Mouse (Mus musculus) CH12.LX (cell line): ENCODE measurements at regions not wholly inside any gene's neighbourhood (a gene's known extent, or its start where the extent isn't known, plus 50 kb on each side); places are given as distances from the start of the nearest gene placed in this dataset.

Source experiments
- DNase-seq: peaks from one replicate; pipeline ENCODE4 v3.0.0-alpha.2; 2013; ENCODE audit errors: extremely low read depth
- H3K27ac ChIP-seq: 2 replicates; pipeline ENCODE4 v1.5.1; 2012; ENCODE audit warnings: low read depth, mild to moderate bottlenecking, control low read depth, moderate library complexity; ENCODE audit not compliant: insufficient read depth
- H3K27me3 ChIP-seq: replicated peaks from 2 replicates; pipeline ENCODE3; 2012; ENCODE audit warnings: inconsistent platforms
- H3K36me3 ChIP-seq, 2 experiments: replicated peaks in 1 of 2; 2 replicates each; pipeline versions ENCODE3 to v1.6.1; 2012; ENCODE audit warnings: inconsistent platforms in 1 of 2, low read length in 1 of 2, mild to moderate bottlenecking in 1 of 2, mixed read lengths in 1 of 2, moderate library complexity in 1 of 2; ENCODE audit not compliant: control insufficient read depth in 1 of 2, insufficient read depth in 1 of 2
- H3K4me1 ChIP-seq, 2 experiments: 2 replicates each; pipeline ENCODE4 v1.6.1; 2012; ENCODE audit warnings: inconsistent platforms in 1 of 2, moderate library complexity in 1 of 2; ENCODE audit not compliant: insufficient read depth in 2 of 2, control insufficient read depth in 1 of 2
- H3K4me2 ChIP-seq: 2 replicates; pipeline ENCODE4 v1.6.1; 2012; ENCODE audit warnings: low read depth, mild to moderate bottlenecking, control low read depth; ENCODE audit not compliant: poor library complexity, insufficient read depth, severe bottlenecking
- H3K4me3 ChIP-seq, 3 experiments: fragments of 150-350 bp in 1 of 3; sonication (generic) in 1 of 3; replicated peaks in 1 of 3; 2 replicates each; pipeline versions ENCODE3 to v1.5.1; 2011 to 2012; ENCODE audit warnings: low read depth in 2 of 3, low read length in 2 of 3, mild to moderate bottlenecking in 2 of 3, moderate library complexity in 2 of 3, control low read depth in 1 of 3, improper control_type of control experiment in 1 of 3, inconsistent platforms in 1 of 3, mixed read lengths in 1 of 3; ENCODE audit not compliant: poor library complexity in 1 of 3
- H3K79me2 ChIP-seq: replicated peaks from 2 replicates; pipeline ENCODE4 v1.6.1; 2012; ENCODE audit warnings: mild to moderate bottlenecking, moderate library complexity; ENCODE audit not compliant: control insufficient read depth, poor library complexity, insufficient read depth, severe bottlenecking; ENCODE audit errors: extremely low read depth
- H3K9ac ChIP-seq: 2 replicates; pipeline ENCODE4 v1.6.1; 2012; ENCODE audit warnings: low read depth, mild to moderate bottlenecking, control low read depth, moderate library complexity; ENCODE audit not compliant: insufficient read depth
- H3K9me3 ChIP-seq: replicated peaks from 2 replicates; pipeline ENCODE3; 2012; ENCODE audit warnings: low read length, inconsistent platforms, mixed read lengths
- BHLHE40 ChIP-seq: IDR thresholded peaks from 2 replicates; pipeline ENCODE4 v1.6.1; 2011; ENCODE audit warnings: mild to moderate bottlenecking, low read depth, low read length, improper control_type of control experiment
- CTCF ChIP-seq, 2 experiments: IDR thresholded peaks in 1 of 2; conservative IDR thresholded peaks in 1 of 2; 2 replicates each; pipeline ENCODE4 v1.5.1; 2011 to 2012; ENCODE audit warnings: low read depth in 2 of 2, low read length in 2 of 2, improper control_type of control experiment in 1 of 2, inconsistent platforms in 1 of 2, mild to moderate bottlenecking in 1 of 2, moderate library complexity in 1 of 2
- E2F4 ChIP-seq: IDR thresholded peaks from 2 replicates; pipeline ENCODE4 v1.6.1; 2011; ENCODE audit warnings: low read depth, low read length, improper control_type of control experiment; ENCODE audit not compliant: insufficient replicate concordance
- ELF1 ChIP-seq: IDR thresholded peaks from 2 replicates; pipeline ENCODE4 v1.6.1; 2014; ENCODE audit warnings: low read depth, mild to moderate bottlenecking, inconsistent platforms, low read length, improper control_type of control experiment
- EP300 ChIP-seq: IDR thresholded peaks from 2 replicates; pipeline ENCODE4 v1.6.1; 2011; ENCODE audit warnings: low read length, improper control_type of control experiment
- HCFC1 ChIP-seq: IDR thresholded peaks from 2 replicates; pipeline ENCODE4 v1.6.1; 2012; ENCODE audit warnings: low read depth, mild to moderate bottlenecking, inconsistent platforms, low read length, improper control_type of control experiment
- IRF4 ChIP-seq: IDR thresholded peaks from 2 replicates; pipeline ENCODE4 v1.6.1; 2014; ENCODE audit warnings: low read depth, mild to moderate bottlenecking, inconsistent platforms, low read length, improper control_type of control experiment
- JUND ChIP-seq: conservative IDR thresholded peaks from 2 replicates; pipeline ENCODE4 v1.6.1; 2011; ENCODE audit warnings: low read depth, low read length, improper control_type of control experiment
- MAX ChIP-seq: IDR thresholded peaks from 2 replicates; pipeline ENCODE4 v1.6.1; 2011; ENCODE audit warnings: low read length, improper control_type of control experiment
- MAZ ChIP-seq: IDR thresholded peaks from 2 replicates; pipeline ENCODE4 v1.6.1; 2012; ENCODE audit warnings: low read depth, mild to moderate bottlenecking, inconsistent platforms, low read length, improper control_type of control experiment, moderate library complexity
- MYC ChIP-seq: IDR thresholded peaks from 2 replicates; pipeline ENCODE4 v1.6.1; 2011; ENCODE audit warnings: low read depth, mild to moderate bottlenecking, improper control_type of control experiment, low read length
- NELFE ChIP-seq: IDR thresholded peaks from 2 replicates; pipeline ENCODE4 v1.6.1; 2011; ENCODE audit warnings: low read depth, low read length, improper control_type of control experiment
- NRF1 ChIP-seq: IDR thresholded peaks from 2 replicates; pipeline ENCODE4 v1.6.1; 2014; ENCODE audit warnings: low read depth, mild to moderate bottlenecking, inconsistent platforms, low read length, improper control_type of control experiment, moderate library complexity
- PAX5 ChIP-seq: IDR thresholded peaks from 2 replicates; pipeline ENCODE4 v1.6.1; 2012; ENCODE audit warnings: low read length, inconsistent platforms, mixed read lengths
- POLR2AphosphoS2 ChIP-seq: IDR thresholded peaks from 2 replicates; pipeline ENCODE4 v1.6.1; 2011; ENCODE audit warnings: low read depth, low read length, improper control_type of control experiment
- RAD21 ChIP-seq: IDR thresholded peaks from 2 replicates; pipeline ENCODE4 v1.6.1; 2011; ENCODE audit warnings: low read depth, mild to moderate bottlenecking, low read length, improper control_type of control experiment, moderate library complexity
- SIN3A ChIP-seq: IDR thresholded peaks from 2 replicates; pipeline ENCODE4 v1.6.1; 2012; ENCODE audit warnings: low read length, improper control_type of control experiment, inconsistent platforms
- SMC3 ChIP-seq: IDR thresholded peaks from 2 replicates; pipeline ENCODE4 v1.6.1; 2011; ENCODE audit warnings: low read depth, low read length, improper control_type of control experiment
- TCF12 ChIP-seq: IDR thresholded peaks from 2 replicates; pipeline ENCODE4 v1.6.1; 2014; ENCODE audit warnings: low read depth, mild to moderate bottlenecking, inconsistent platforms, low read length, improper control_type of control experiment
- UBTF ChIP-seq: IDR thresholded peaks from 2 replicates; pipeline ENCODE4 v1.6.1; 2012; ENCODE audit warnings: low read depth, mild to moderate bottlenecking, inconsistent platforms, low read length, improper control_type of control experiment, moderate library complexity
- USF1 ChIP-seq: IDR thresholded peaks from 2 replicates; pipeline ENCODE4 v1.6.1; 2014; ENCODE audit warnings: low read depth, mild to moderate bottlenecking, inconsistent platforms, low read length, improper control_type of control experiment
- USF2 ChIP-seq: conservative IDR thresholded peaks from 2 replicates; pipeline ENCODE4 v1.6.1; 2011; ENCODE audit warnings: low read depth, low read length, improper control_type of control experiment
- ZKSCAN1 ChIP-seq: IDR thresholded peaks from 2 replicates; pipeline ENCODE4 v1.6.1; 2012; ENCODE audit warnings: low read depth, inconsistent platforms, low read length, improper control_type of control experiment, borderline replicate concordance
- ZMIZ1 ChIP-seq: IDR thresholded peaks from 2 replicates; pipeline ENCODE4 v1.6.1; 2012; ENCODE audit warnings: low read depth, mild to moderate bottlenecking, inconsistent platforms, low read length, improper control_type of control experiment
- dilution Hi-C: fragments of 300-500 bp; cut with MboI; formaldehyde crosslinking; loops from 2 replicates; pipeline ENCODE4 v1.14.3; 2020; ENCODE audit warnings: low sequenced_read_pairs; ENCODE audit not compliant: extremely low pct_unique_long_range_greater_than_20kb, extremely low pct_ligation_motif_present
- in situ Hi-C: fragments of 300-500 bp; cut with MboI; formaldehyde crosslinking; loops from 3 replicates; pipeline ENCODE4 v1.14.3; 2019; ENCODE audit warnings: low sequenced_read_pairs, low pct_ligation_motif_present, low pct_unique_long_range_greater_than_20kb, mixed read lengths

DNA sequence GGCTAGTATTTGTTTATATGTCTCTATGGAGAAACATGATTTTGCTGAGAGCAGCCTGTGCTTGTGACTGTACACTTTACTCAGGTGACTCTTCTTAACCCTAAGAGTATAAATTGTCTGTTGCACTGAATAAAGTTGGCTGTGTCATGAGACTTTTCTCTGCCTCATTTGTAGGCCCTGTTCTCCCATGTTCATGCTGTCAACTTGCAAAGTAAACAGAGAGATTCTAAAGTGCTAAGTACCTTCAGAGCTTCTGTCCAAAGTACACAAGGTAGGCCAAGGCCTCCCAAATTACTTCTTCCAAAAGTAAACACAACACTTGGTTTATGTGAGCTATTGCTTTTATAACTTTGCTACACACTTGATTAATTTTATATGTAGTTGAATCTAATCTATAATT lies 299.7 kb upstream of the Plxna2 start:
- no peaks in the 10 kb centered on the region for H3K4me1 ChIP-seq
- no peak overlapping the region for H3K4me3 ChIP-seq
- no peak overlapping the region for H3K9ac ChIP-seq
- H3K79me2 ChIP-seq = no peaks in the 10 kb centered on the region
- dilution Hi-C loops (no loop called here), in situ Hi-C loops (no loop called here)
- H3K36me3 ChIP-seq = no peaks in the 10 kb centered on the region
- H3K27ac ChIP-seq = no peak overlapping the region
- H3K4me2 ChIP-seq = no peak overlapping the region
- H3K9me3 ChIP-seq = no peaks in the 10 kb centered on the region
- TF ChIP-seq NELFE = no peak
- no peak for TF ChIP-seq SIN3A
- no peak for TF ChIP-seq HCFC1
- no peak for TF ChIP-seq POLR2AphosphoS2
- TF ChIP-seq ELF1 = no peak
- no peak for TF ChIP-seq USF2
- no peak for TF ChIP-seq JUND
- TF ChIP-seq SMC3 = no peak
- TF ChIP-seq USF1 = no peak
- no peak for TF ChIP-seq PAX5
- DNase-seq = no peak
- H3K27me3 ChIP-seq = no peaks in the 10 kb centered on the region

DNA sequence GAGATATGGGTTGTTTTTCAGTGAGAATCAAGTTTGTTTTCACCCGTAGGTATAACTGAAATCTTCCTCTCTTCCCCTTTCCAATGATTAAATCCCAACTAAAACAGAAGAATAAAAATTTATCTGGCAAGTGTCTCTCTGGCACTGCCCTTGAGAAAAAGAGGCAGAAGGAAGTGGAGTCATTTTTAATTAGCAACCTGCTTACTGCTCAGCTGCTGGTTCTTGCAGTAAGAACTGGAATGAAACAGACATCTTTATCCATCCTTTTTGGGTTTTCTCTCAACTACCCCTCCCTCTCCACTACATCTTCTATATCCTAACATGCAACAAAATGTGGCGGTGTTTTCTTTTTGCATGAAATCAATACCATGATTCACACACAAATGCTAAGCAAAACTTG lies 302.4 kb upstream of the Plxna2 start:
- dilution Hi-C loops = no loop called here
- in situ Hi-C loops = no loop called here
- Histone ChIP-seq H3K9me3 (no peaks in the 10 kb centered on the region), H3K4me2 (no peak overlapping the region), H3K79me2 (no peaks in the 10 kb centered on the region), H3K36me3 (no peaks in the 10 kb centered on the region), H3K4me1 (no peaks in the 10 kb centered on the region), H3K27me3 (no peaks in the 10 kb centered on the region), H3K27ac (no peak overlapping the region), H3K4me3 (no peak overlapping the region), H3K9ac (no peak overlapping the region)
- TF ChIP-seq NELFE (no peak), PAX5 (no peak), TCF12 (no peak), NRF1 (no peak), SIN3A (no peak), RAD21 (no peak)
- no peak for DNase-seq

DNA sequence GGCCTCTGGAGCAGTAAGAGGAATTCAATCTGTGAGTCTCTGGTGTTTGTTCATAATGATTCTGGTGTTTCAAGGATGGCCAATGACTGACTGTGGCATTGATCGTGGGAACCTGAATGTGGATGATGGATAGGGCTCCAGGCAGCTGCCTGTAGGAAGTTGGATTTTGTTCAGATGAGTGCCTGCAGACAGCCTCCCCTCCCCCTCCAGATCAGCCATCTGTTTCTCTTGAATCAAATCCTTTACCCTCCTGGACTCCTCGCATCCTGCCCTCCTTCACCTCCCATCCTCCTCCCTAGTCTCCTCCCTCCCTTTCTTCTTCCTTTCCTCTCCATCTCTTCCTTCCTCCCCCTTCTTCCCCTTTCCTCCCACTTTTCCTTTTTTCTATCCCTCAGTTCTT lies 307.6 kb upstream of the Plxna2 start:
- Histone ChIP-seq H3K4me1 (peaks cover 0 to 10% of the 10 kb centered on the region in 2 experiments; a peak in 2 of 4 replicates), H3K9me3 (no peaks in the 10 kb centered on the region), H3K4me3 (no peak overlapping the region), H3K36me3 (no peaks in the 10 kb centered on the region), H3K9ac (no peak overlapping the region), H3K79me2 (no peaks in the 10 kb centered on the region), H3K27ac (no peak overlapping the region), H3K27me3 (no peaks in the 10 kb centered on the region), H3K4me2 (no peak overlapping the region)
- dilution Hi-C loops (no loop called here), in situ Hi-C loops (no loop called here)
- DNase-seq = no peak
- TF ChIP-seq MAZ (no peak), EP300 (no peak), CTCF (conservative IDR thresholded peaks at IDR 0.05 in 1 of 2, IDR thresholded peaks at IDR 0.05 in 1 of 2; ENCODE audit: low read depth in 2 of 2, low read length in 2 of 2) (no peak), UBTF (no peak), MAX (no peak), ZMIZ1 (no peak), MYC (no peak), E2F4 (no peak), HCFC1 (no peak), NELFE (no peak), SIN3A (no peak), ZKSCAN1 (no peak), IRF4 (no peak), BHLHE40 (no peak)
